Mouse (Mus musculus) right cerebral cortex, postnatal 10 days (tissue): ENCODE data around the gene Med4.
A peak's percentile ranks its signal among the peaks of the same experiment; 100 is the strongest.
"Not testable (repeated sequence)": the region's sequence is repeated elsewhere in the genome, so short reads cannot be mapped to it uniquely, and the experiment has no call there.

ENCODE experiments used
- DNase-seq, 2 experiments: peaks; one replicate each; pipeline ENCODE4 v3.0.0; 2021; ENCODE audit warnings: low spot score in 2 of 2

Med4 gene

DNA sequence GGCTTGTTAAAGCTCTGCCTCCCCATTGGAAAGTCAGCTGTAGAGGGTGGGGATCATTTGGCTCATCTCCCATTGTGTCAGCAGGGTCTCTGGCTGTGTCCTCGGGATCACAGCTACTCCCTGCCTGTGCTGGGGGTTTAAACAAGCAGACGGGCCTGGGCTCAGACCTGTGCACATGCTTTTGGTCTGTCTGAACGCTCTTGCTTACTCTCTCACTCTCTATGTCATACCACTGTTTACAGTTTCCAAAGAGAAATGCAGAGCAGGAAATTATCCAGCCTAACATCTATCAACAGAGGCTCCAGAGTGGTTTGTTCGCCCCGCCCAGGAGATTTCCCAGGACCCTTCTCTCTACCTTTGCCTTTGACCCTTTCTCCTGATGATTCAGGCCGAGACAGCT, 8.1 kb upstream of the Med4 start:
- no peak for DNase-seq

DNA sequence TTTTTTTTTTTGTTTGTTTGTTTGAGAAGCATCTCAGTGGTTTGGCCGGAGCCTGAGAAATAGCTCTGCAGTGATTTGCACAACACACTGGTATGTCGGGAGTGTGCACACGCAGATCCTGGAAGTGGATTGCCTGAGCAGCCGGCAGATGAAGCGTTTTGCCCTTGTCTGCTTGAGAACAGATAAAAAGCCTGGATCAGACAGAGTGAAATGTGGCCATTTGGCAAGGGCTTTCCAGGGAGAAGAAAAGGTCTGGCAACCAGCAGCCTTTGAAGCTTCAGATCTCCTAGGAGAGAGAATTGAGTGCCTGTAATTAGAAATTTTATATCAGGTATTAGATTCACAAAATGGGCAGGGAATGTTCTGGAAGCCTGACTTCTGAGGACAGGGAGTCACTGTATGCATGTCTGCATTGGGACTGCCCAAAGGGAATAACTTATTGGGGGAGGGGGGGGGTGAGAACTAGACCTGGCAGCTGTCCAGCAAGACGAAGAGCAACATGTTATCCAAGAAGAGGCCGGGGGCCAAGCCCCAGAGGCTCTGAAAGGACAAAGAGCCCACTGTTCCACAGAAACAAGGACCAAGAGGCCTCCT, 7.1 kb upstream of the Med4 start:
- peak; percentile 73 for DNase-seq

DNA sequence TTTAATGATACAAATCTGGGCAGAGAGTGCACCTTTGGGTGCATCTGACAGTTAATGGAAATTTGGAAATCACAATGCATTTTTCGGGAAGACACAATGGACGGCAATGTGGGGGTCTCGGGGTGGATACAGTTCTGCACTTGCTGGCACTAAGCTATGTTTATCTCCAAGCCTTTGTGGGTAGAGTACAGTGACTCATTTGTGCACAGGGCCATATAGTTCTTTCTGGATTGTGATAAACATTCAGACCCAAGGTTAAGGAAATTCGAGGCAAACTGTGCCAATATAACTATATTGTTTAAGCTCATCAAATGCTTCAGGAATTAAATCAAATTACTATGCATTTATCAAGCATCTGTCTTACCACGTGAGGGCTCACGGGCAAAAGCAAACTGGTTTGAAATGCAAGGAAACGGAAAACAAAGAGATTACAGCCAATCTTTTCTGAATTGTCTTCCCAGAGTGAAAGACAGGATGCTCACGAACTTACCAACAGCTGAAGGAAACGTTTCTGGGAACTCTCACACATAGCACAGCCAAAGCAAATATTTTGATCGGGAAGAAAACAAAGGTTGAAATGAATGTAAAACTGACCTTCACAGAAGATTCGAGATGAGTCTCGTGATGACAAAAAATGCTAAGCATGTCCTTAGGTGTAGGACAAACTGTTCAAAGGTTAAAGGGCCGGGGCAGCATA, 6.4 kb upstream of the Med4 start:
- no peak for DNase-seq

DNA sequence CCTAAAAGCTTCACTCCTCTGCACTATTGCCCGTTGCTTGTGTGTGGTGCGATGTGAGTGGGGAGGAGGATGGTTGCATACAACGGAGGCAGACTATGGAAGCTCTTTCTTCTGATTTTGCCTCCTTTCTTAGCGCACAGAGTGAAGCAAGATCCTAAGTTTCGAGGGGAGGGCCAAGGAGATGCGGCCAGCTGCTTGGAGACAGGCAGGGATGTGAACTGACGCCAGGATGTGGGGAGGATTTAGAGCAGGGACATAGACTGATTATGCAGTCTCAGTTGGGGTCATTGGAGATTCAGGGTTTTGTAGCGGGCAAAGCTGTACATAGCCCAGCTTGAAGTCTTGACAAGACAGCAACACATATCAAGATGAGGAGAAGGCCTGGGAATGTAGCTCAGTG, 3.5 kb upstream of the Med4 start:
- DNase-seq: no peak

DNA sequence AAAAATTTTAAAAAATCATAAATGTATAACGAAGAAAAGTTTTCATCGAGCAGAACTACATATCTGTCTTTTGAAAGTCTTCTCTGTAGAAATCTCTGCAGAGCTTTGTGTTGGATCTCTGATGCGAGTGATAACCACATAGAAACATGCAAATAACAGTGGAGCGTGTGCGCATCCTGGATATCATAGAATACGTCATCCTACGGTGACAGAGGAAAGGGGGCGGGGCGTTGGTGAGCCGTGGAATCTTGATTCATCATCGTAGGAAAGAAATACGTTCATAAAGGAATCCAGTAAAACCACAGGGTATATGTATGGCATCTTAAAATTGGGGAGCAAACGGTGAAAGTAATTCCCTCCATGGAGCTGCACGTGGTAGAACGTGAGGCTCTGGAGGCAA, 2.6 kb upstream of the Med4 start:
- no peak for DNase-seq

DNA sequence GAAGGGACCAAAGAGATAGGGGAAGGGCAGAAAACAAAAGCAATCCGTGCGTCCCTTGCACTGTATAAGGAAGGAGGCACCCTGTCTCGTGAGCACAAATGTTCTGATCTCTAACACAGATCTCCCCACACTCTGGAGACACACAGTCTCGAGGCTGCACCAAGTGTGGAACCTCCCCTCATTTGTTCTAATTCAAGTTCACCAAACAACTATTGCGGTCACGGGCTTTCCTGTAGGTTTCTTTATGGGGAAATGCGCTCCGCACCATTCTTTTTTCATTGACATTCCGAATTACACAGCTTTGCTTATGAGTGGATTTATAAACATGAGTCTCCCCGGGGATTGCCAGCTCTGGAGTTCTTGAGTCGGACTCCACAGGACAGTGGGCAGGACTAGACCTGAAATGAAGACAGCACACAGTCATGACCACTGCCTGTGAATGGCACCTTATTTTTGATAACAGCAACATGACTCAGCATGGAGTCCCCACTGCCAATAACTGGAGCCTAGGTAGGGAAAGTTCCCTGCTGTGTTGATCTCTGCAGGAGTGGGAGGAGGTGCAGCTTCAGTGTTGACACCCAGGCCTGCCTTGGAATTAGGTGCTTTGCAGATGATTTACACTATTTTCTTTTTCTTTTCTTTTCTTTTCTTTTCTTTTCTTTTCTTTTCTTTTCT, 2.0 kb upstream of the Med4 start:
- DNase-seq: no peak

DNA sequence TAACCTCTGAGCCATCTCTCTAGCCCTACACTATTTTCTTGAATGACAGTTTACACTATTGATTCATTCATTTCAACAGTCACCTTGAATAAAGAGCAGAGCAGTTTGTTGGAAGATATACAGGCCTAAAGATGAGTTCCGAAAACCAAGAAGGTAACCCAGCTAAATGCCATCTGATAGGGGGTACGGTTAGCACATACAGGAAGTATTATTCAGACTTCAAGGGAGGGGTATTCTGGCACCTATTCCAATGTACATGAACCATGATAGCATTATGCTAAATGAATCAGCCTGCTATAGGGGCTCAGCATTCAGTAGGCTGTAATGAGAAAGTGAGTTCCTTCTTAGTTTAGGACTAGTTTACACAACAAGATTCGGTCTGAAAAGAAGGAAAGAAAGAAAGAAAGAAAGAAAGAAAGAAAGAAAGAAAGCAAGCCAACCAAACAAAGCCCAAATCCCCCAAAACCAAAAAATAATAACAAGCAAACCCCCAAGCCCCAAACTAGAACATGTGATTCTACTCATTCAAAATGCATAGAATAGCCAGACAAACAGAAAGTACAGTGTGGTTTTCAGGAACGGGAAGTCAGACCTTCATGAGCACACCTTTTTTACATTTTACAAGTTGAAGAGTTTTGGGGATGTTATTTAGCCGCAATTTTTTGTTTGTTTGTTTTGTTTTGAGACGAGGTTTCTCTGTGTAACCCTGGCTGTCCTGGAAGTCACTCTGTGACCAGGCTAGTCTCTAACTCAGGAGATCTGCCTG, 1.0 kb upstream of the Med4 start:
- DNase-seq: no peak

DNA sequence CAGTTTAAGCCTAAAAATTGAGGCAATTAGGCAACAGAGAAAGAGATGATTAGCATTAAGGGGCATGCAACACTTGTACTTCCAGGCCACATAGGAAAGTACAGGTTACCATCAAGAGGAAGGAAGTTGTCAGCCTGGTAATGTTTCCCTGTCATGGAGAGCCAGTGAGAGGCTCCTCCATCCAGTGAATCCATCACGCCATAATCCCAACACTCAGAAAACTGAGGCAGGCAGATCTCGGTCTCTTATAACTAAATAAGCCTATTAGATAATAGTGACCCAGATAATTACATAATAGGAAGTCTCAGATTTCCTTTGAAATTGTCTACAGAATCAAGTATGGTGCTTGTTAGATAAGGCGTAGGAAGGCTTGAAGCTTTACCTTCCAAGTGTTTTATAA, 14.3 kb downstream of the Med4 start:
- no peak for DNase-seq

DNA sequence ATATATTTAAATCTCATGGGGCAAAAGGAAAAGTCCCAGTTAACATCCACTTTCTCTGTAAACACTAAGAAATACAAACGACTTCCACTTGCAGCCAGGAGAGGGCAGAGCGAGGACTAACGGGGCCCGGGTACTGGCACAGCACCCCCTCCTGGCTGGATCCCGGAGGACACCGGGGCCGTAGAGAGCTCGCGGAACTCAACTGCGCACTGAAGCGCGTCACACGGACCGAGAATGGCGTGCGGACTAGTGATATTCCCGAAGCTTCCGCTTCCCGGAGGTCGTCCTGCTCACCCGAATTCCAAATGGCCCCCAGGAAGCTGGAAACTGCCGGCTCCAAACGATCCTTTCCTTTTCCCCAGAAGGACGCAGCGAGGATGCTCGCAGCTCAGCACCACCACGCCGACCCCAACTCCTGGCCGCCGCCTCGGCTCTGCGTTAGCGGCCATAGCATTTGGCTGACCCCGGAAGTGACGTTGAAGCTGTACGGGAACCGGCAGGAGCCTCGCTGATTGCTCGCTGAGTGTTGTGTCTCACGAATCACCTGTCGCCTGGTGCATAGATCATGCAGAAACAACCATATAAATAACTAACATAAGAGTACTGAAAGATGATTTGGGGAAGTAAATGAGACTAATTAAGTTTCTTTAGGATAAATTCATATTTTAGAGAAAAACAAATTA, 15.1 kb downstream of the Med4 start, which contains the start of gene Sucla2:
Gene Sucla2, plus strand, starts transcription at position 554 of the 683 bp plus-strand sequence.
- DNase-seq: peak; percentile 95 to 96

DNA sequence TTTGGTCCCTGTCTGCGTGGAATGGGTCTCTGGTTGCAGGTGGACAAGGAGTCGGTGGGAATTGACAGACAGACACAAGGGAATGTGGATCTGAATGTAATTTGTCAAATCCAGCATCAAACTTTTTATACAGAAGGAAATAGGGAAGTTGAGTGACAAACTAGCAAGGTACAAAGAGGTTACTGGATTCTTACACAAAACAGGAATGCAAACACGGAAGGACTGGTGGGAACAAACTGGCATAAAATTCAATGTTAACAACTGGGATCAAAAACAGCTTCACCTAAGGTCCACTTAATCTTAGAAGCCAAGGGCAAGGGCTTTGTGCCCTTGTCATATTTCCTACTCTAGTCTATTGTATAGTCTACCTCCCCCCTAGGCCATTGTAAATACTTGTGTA, 18.8 kb downstream of the Med4 start:
- DNase-seq: not testable (repeated sequence)

DNA sequence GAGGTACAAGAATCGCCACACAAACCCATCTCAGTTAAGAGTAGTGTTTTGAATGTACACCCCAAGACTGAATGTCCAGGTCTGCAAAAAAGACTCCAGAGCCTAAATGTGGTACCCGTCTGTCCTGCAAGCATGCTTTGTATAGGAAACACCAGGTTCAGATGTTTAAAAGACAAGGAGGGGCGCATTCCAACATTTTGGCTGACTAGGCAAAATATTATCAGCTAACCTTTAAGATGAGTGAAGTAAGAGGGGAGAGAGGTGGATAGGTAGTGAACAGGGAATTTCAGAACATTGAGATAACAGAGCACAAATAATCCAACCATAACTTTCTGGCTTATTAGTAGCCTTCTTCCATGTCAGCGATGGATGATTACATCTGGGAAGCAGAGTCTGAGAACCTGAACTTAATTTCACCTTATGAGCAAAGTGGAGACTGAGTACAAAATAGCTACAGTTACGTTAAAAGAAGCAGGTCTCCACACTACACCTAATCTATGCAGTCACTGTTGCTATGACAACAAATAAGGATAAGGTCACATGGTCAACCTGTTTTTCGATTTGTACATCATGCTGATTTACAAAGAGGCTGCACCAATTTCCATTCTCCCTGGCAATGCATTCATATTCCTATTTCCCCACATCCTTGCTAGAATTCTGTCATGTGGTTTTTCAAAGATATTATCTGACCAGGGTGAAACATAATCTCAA, 24.1 kb downstream of the Med4 start:
- no peak for DNase-seq

DNA sequence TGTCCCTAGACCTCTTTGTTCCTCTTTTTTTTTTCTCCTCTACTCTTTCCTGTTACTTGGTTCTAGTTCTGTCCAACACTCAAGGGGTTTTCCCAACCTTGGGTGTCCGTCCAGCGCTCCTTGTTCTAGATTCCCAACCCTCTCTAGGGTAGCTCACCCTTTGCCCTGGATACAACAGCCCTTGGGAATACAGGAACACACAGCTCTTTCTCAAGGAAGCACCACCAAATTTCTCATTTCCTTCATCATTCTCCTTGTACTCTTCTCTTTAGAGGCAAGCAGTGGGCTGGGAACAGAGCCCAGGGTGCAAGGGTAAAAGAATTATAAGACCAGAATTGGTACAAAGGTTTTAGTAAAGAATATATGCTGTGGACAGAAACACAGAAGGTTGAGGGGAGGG, 25.8 kb downstream of the Med4 start:
- no peak for DNase-seq

DNA sequence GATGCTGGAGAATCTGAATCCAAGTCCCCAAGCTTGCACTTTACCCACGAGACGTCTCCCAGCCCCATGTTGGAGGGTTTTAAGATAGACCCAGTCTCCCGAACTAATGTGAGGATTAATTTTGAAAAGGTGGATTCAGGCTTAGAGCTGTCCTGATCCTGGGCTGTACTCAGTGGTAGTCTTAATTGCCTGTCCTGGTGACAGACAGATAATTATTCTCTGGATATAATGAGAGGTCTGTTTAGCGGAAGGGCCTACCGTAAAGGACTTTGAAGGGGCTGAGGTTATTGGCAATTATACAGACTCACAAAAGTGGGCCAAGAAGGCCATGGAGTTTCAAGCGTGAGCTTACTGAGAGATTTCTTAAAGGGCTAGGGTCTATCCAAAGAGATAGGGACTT, 34.0 kb downstream of the Med4 start:
- DNase-seq: no peak

DNA sequence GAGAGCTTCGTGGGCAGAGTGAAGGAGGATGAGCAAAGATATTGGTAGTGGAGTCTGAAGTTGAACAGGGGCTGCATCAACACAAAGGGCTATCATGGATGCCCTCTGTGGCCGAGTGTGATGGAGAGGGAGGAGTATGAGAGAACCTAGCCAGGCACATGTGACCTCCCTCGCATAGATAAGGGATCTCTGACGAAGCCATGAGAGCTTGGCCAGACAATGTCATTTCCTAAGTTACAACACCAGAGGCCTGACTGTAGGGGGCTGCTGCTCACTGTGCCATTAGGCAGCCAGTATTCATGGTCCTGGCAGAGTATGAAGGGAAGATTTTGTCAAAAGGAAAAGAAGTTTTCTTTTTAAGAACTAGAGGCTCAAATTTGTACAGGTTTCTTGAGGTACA, 37.2 kb downstream of the Med4 start:
- DNase-seq: no peak

DNA sequence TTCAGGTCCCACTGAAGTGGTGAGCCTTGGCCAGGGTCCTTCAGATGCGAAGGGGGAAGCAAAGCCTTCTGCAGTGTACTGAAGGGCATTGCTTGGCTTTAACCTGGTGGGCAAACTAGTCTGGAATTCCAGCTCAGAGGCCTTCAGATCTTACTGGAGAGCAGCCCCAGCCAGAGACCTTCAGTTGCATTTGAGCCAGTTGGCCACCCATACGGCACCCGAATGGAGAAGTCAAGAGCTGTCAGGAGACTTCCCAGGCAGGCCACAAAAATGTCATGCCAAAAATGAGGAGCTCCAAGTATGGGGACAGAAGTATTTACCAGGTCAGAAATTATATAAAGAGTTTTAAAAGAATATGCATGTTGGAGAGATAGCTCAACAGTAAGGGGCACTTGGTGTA, 38.2 kb downstream of the Med4 start, which contains the start of gene Nudt15:
Gene Nudt15, minus strand, starts transcription at position 192 of the 400 bp plus-strand sequence.
- DNase-seq: no peak

DNA sequence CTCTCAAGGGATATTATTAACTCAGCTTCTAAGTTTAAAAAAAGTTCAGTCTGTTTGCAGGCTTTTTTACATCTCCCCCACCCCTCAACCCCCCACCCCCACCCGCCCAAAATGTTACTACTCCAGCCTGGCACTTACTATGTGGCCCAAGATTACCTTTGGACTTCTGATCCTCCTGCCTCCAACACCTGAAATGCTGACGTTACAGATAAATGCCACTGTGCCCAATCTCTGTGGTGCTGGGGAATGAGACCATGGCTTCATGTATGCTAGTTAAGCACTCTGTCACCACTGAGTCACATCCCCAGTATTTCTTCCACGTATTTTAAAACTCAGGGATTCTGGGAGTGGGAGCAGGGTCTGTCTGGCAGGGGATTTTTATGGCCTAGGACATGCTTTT, 40.5 kb downstream of the Med4 start:
- DNase-seq: no peak

DNA sequence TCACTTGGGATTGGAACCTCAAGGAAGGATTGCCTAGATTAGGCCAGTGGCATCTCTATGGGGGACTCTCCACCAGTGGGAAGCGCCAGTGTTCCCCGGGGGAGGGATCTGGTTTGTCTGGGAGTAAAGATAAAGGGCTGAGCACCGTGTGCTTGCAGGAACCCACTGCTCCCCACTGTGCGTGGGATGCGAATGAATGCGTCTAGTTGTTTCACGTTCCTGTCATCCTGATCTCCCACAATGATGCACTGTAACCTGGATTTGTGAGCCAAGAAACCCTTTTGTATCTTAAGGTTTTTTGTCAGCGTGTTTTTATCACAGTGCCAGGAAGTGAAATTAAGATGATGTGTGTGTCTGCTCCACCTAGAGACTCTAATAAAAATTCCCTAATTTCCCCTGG, 40.9 kb downstream of the Med4 start:
- no peak for DNase-seq

DNA sequence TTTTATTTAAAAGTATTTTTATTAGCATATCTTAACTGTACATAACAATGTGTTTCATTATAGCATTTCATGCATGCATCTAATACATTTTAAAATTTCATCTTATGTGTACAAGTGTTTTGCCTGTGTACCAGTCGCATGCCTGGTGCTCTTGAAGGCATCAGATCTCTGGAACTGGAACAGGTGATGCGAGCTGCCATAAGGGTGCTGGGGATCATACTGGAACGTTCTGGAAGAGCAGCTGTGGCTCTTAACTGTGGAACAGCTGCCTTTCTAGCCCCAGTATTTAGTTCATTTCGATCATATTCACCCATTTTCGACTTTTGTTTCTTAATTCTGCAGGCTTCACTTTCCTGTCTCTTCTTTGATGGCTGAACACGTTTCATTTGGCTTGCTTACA, 41.3 kb downstream of the Med4 start:
- DNase-seq: no peak

DNA sequence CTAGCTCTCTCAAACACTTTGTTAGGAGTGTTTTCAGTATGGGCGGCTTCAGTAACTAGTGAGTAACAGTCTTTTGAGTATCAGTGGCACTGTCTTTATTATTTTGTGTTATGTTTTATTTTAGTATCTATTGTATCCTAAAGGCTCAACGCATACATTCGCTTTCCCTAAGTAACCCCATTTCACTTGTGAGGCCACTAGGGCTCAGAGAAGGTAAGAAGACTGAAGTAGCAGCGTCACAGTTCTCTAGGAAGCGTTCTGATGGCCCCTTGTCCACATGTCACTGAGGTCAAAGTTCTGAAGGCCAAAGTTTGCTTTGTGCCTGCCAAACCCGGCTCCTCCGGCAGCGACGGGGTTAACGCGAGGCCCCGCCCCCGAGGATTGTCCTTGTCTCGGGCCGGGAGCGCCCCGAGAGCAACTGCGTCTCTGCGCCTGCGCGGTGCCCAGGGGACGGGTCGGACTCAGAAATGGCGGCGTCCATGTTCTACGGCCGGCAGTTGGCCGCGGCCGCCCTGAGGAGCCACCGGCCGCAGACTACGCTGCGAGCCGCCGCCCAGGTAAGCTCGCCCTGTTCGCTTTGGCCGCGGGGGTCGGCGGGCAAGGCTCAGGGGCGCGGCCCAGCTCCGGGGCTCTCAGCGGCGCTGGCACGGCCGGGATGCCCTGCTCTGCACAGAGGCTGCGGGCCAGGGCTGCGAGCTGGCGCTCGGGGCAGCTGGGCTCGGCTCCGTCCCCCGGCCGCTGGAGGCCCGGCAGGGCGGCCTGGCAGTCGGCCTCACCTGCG, 42.7 kb downstream of the Med4 start:
- DNase-seq: peak; percentile 95 to 96

DNA sequence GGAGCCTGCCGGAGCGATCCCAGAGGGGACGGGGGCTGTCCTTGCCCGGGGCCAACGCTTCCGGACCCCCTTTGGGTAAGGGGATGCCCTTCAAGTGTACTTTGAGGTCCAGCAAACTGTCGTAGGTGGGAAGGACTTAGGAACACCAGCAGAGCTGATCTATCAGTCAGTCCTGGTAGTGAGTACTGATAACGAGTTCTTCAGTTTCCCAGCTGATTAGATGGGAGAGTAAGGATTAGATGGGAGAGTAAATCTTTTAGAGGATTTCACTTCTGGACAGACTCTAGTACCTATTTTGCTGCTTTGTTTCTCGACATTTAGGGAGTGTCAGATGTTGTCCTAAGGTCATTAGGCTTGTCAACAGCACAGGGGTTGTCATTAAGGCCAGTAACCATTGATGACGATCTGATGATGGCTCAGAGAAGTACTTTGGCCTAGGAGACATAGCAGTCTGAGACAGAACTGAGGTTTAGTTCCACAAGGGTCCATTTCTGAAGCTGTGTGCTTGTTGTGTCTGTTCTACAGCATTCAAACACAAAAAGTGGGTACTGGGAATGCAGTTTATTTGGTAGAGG, 43.4 kb downstream of the Med4 start:
- DNase-seq: no peak
